Mouse (Mus musculus) brain, embryonic 14.5 days (tissue): ENCODE measurements around the gene Gm17490.

ENCODE experiments used
- CTCF ChIP-seq: fragments of 200-500 bp; IDR thresholded peaks from 2 replicates; pipeline ENCODE4 v1.5.1; 2012; ENCODE audit warnings: inconsistent platforms, mild to moderate bottlenecking, moderate library complexity, borderline replicate concordance; ENCODE audit not compliant: insufficient read depth, insufficient read length; ENCODE audit errors: extremely low read depth
- POLR2A ChIP-seq: fragments of 200-500 bp; IDR thresholded peaks from 2 replicates; pipeline ENCODE4 v1.6.1; 2012; ENCODE audit warnings: mild to moderate bottlenecking, inconsistent platforms, borderline replicate concordance; ENCODE audit not compliant: poor library complexity, insufficient read depth, insufficient read length, severe bottlenecking; ENCODE audit errors: extremely low read depth

- no peak for TF ChIP-seq CTCF
- no peak for TF ChIP-seq POLR2A
Measured at GRCm38 (mm10) chr2:11654990-11655931, 29.2 kb upstream of the Gm17490 start.
